Mouse (Mus musculus): Measurements from ENCODE around the gene Rsbn1. TPM values are rescaled to one million over a fixed set of nuclear protein-coding genes. Genes with fewer than 3 reads are reported as not detected.

Rsbn1 gene
- polyA plus RNA-seq, 1 experiment: not detected

- WGBS: 80% methylated on average over 2 of the region's 2 CpGs
- H3K4me1 ChIP-seq (ENCODE audit: control insufficient read depth, insufficient read depth, low read length): peaks cover 3% of the 10 kb centered on the region
- TF ChIP-seq CTCF (IDR thresholded peaks at IDR 0.05; ENCODE audit: insufficient read depth, low read depth, low read length) (no peak), POLR2A (IDR thresholded peaks at IDR 0.05; ENCODE audit: insufficient read depth, low read depth, low read length) (no peak)
- H3K27ac ChIP-seq (ENCODE audit: insufficient read depth, low read depth, low read length): no peak overlapping the region
- no peak overlapping the region for H3K4me3 ChIP-seq (ENCODE audit: insufficient read depth, low read depth, low read length)
These were observed 98.1 kb downstream of the Rsbn1 start for GRCm38 (mm10) chr3:104011972-104012371.

Other genes with a start within 250 kb of the Rsbn1 start
- not detected in 2 replicates for gene Olfml3, start 176.1 kb upstream of the Rsbn1 start, polyA plus RNA-seq (2012; ENCODE audit: insufficient read depth, insufficient read length, low replicate concordance, missing spikeins)
- gene Gm10964, start 174.8 kb upstream of the Rsbn1 start, polyA plus RNA-seq (2012; ENCODE audit: insufficient read depth, insufficient read length, low replicate concordance, missing spikeins): not detected in 2 replicates
- 438 TPM in 1 of 2 replicates, not detected in the other for gene Hipk1, start 122.6 kb upstream of the Rsbn1 start, polyA plus RNA-seq (2012; ENCODE audit: insufficient read depth, insufficient read length, low replicate concordance, missing spikeins)
- not detected in 2 replicates for gene Dclre1b, start 104.7 kb upstream of the Rsbn1 start, polyA plus RNA-seq (2012; ENCODE audit: insufficient read depth, insufficient read length, low replicate concordance, missing spikeins)
- not detected in 2 replicates for gene Ap4b1, start 104.6 kb upstream of the Rsbn1 start, polyA plus RNA-seq (2012; ENCODE audit: insufficient read depth, insufficient read length, low replicate concordance, missing spikeins)
- gene Gm43064, start 104.5 kb upstream of the Rsbn1 start, polyA plus RNA-seq (2012; ENCODE audit: insufficient read depth, insufficient read length, low replicate concordance, missing spikeins): not detected in 2 replicates
- not detected in 2 replicates for gene Bcl2l15, start 81.5 kb upstream of the Rsbn1 start, polyA plus RNA-seq (2012; ENCODE audit: insufficient read depth, insufficient read length, low replicate concordance, missing spikeins)
- gene Ptpn22, start 54.3 kb upstream of the Rsbn1 start, polyA plus RNA-seq (2012; ENCODE audit: insufficient read depth, insufficient read length, low replicate concordance, missing spikeins): not detected in 2 replicates
- not detected in 2 replicates for gene Phtf1, start 54.0 kb downstream of the Rsbn1 start, polyA plus RNA-seq (2012; ENCODE audit: insufficient read depth, insufficient read length, low replicate concordance, missing spikeins)

All from olfactory bulb, adult 2 months (tissue).